21 mouse cellular contexts compared by ENCODE assay signal in the genomic region with DNA sequence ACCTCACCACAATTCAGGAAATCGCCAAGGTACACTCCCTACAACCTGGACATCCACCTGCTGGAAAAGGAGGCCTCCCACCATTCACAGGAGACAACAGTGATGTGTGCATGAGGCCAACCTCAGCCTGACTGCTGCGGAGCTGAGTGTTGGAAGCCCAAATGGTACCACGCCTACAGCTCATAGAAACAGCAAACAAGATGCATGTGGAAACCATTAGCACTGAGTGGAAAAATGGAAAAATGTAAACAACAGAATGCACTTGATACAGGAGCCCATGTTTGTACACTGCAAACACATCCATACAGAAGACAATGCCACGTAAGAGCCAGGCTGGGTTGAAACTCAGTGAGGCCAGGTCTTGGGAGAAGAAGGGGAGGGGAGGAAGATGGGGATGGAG. TPM values are rescaled to one million over a fixed set of nuclear protein-coding genes. Genes with fewer than 3 reads are reported as not detected.
DNase-seq lines count a peak whose midpoint lies in the region; ATAC-seq and TF ChIP-seq lines count a peak whose summit lies in the region.
"Had no signal": no experiment of that assay in that cellular context is flagged by ENCODE, and none has a peak within 500 bp of the region (broad histone marks: within the 10 kb centered on the region; RNA-seq: fewer than 3 reads in every experiment).

No protein-coding gene starts in this region.

- H3K9ac ChIP-seq in embryonic facial prominence, embryonic 12.5 days = no peak overlapping the region
- H3K9ac ChIP-seq in lung, embryonic 14.5 days = no peak overlapping the region
- peak overlapping the region; percentile 64; the same call in 1 of the 2 replicates for H3K9ac ChIP-seq in MEL (ENCODE audit: control insufficient read depth, low read depth, low read length, poor library complexity, severe bottlenecking)
- H3K9ac ChIP-seq in liver, embryonic 14.5 days (replicated peaks) = peak overlapping the region; percentile 6; the same call in 1 of the 2 replicates

- H3K9me3 ChIP-seq in embryonic facial prominence, embryonic 12.5 days = no peaks in the 10 kb centered on the region
- H3K9me3 ChIP-seq in embryonic facial prominence, embryonic 10.5 days = no peaks in the 10 kb centered on the region
- no peaks in the 10 kb centered on the region for H3K9me3 ChIP-seq in lung, embryonic 14.5 days (ENCODE audit: low read depth, low read length)
- no peaks in the 10 kb centered on the region for H3K9me3 ChIP-seq in MEL (replicated peaks; ENCODE audit: insufficient read depth, low read length)
- H3K9me3 ChIP-seq in liver, embryonic 14.5 days (ENCODE audit: control insufficient read depth, low read length) = no peaks in the 10 kb centered on the region
- H3K9me3 ChIP-seq: midbrain, embryonic 15.5 days had no signal

- no peak for TF ChIP-seq RAD21 in MEL (IDR thresholded peaks at IDR 0.05; ENCODE audit: low read depth, low read length)

- H3K36me3 ChIP-seq in embryonic facial prominence, embryonic 12.5 days = peaks cover 13% of the 10 kb centered on the region
- peaks cover 22% of the 10 kb centered on the region for H3K36me3 ChIP-seq in embryonic facial prominence, embryonic 10.5 days (replicated peaks)
- peaks cover 15% of the 10 kb centered on the region for H3K36me3 ChIP-seq in lung, embryonic 14.5 days (ENCODE audit: insufficient read depth)
- peaks cover 0 to 41% of the 10 kb centered on the region in 2 experiments; a peak in 2 of 4 replicates for H3K36me3 ChIP-seq in MEL (ENCODE audit: control insufficient read depth in 1 of 2, insufficient read depth in 2 of 2, low read length in 2 of 2)
- H3K36me3 ChIP-seq in liver, embryonic 14.5 days (replicated peaks; ENCODE audit: control insufficient read depth, insufficient read depth, low read depth) = peaks cover 13% of the 10 kb centered on the region
- H3K36me3 ChIP-seq: midbrain, embryonic 15.5 days had no signal

- TF ChIP-seq EP300 in MEL (IDR thresholded peaks at IDR 0.05; ENCODE audit: low read depth in 1 of 2, low read length in 2 of 2) = no peak
- no peak for TF ChIP-seq EP300 in liver, embryonic 14.5 days (IDR thresholded peaks at IDR 0.05; ENCODE audit: low read depth)

- 0 out of 2 replicates have a peak overlapping the region, but pooled peaks have one; percentile 38 for H3K27ac ChIP-seq in embryonic facial prominence, embryonic 12.5 days
- no peak overlapping the region for H3K27ac ChIP-seq in embryonic facial prominence, embryonic 10.5 days (replicated peaks)
- no peak overlapping the region for H3K27ac ChIP-seq in lung, embryonic 14.5 days (ENCODE audit: low read depth)
- H3K27ac ChIP-seq in MEL (ENCODE audit: control insufficient read depth, low read depth, low read length) = peak overlapping the region; percentile 95
- H3K27ac ChIP-seq in liver, embryonic 14.5 days = peak overlapping the region; percentile 22

- no peak overlapping the region for H3K4me2 ChIP-seq in embryonic facial prominence, embryonic 12.5 days (replicated peaks)
- H3K4me2 ChIP-seq in lung, embryonic 14.5 days = peak overlapping the region; percentile 55; the same call in 1 of the 2 replicates
- peak overlapping the region; percentile 66; the same call in 1 of the 2 replicates for H3K4me2 ChIP-seq in liver, embryonic 14.5 days (ENCODE audit: low read depth)

- H3K79me2 ChIP-seq in MEL (ENCODE audit: control insufficient read depth, insufficient read depth, low read length, poor library complexity) = peaks cover 7% of the 10 kb centered on the region

- TF ChIP-seq CTCF in lung, embryonic 14.5 days (IDR thresholded peaks at IDR 0.05; ENCODE audit: low read depth) = no peak
- no peak for TF ChIP-seq CTCF in MEL (IDR thresholded peaks at IDR 0.05 in 2 of 3, conservative IDR thresholded peaks at IDR 0.05 in 1 of 3; ENCODE audit: control insufficient read depth in 1 of 3, insufficient read depth in 1 of 3, low read depth in 2 of 3, low read length in 3 of 3, poor library complexity in 1 of 3, severe bottlenecking in 1 of 3)
- no peak for TF ChIP-seq CTCF in liver, embryonic 14.5 days (IDR thresholded peaks at IDR 0.05; ENCODE audit: low read depth)

- H3K4me3 ChIP-seq in embryonic facial prominence, embryonic 12.5 days = no peak overlapping the region
- no peak overlapping the region for H3K4me3 ChIP-seq in embryonic facial prominence, embryonic 10.5 days
- H3K4me3 ChIP-seq in lung, embryonic 14.5 days (ENCODE audit: low read depth, low read length) = no peak overlapping the region
- no peak overlapping the region for H3K4me3 ChIP-seq in MEL (ENCODE audit: control insufficient read depth in 1 of 2, insufficient read depth in 1 of 2, low read depth in 2 of 2, low read length in 2 of 2)
- H3K4me3 ChIP-seq in liver, embryonic 14.5 days (ENCODE audit: insufficient read depth in 1 of 2, low read depth in 2 of 2, low read length in 2 of 2) = no peak overlapping the region

- DNase-seq in embryonic facial prominence, embryonic 10.5 days (ENCODE audit: low spot score) = no peak
- DNase-seq in lung, embryonic 14.5 days = no peak
- DNase-seq in lung, postnatal 36 days = no peak
- peak; percentile 30 for DNase-seq in MEL (ENCODE audit: low read depth, low spot score)
- DNase-seq in liver, embryonic 14.5 days (ENCODE audit: low read depth in 3 of 3, low spot score in 3 of 3) = no peak
- no peak for DNase-seq in urinary bladder, adult 18-20 months (ENCODE audit: low spot score in 2 of 2)
- DNase-seq in right cerebral cortex, postnatal 14 days = no peak
- DNase-seq: adrenal gland, postnatal 36 days; cerebellum, postnatal 14 days; heart, postnatal 4 days; kidney, adult 8-10 months; kidney, postnatal 36 days had no signal

- no peak for ATAC-seq in embryonic facial prominence, embryonic 12.5 days (ENCODE audit: insufficient number of reproducible peaks, insufficient read depth, low FRiP score, low TSS enrichment)
- ATAC-seq in lung, embryonic 14.5 days (ENCODE audit: insufficient read depth) = no peak
- no peak for ATAC-seq in liver, embryonic 14.5 days (ENCODE audit: insufficient read depth)
- ATAC-seq: forebrain, postnatal 0 days; Patski had no signal

- peaks cover 18% of the 10 kb centered on the region for H3K4me1 ChIP-seq in embryonic facial prominence, embryonic 12.5 days
- H3K4me1 ChIP-seq in embryonic facial prominence, embryonic 10.5 days = peaks cover 43% of the 10 kb centered on the region
- peaks cover 13% of the 10 kb centered on the region for H3K4me1 ChIP-seq in lung, embryonic 14.5 days (ENCODE audit: insufficient read depth)
- peaks cover 25 to 27% of the 10 kb centered on the region in 2 experiments for H3K4me1 ChIP-seq in MEL (ENCODE audit: control insufficient read depth in 1 of 2, insufficient read depth in 2 of 2, low read length in 2 of 2)
- peaks cover 50 to 53% of the 10 kb centered on the region in 2 experiments for H3K4me1 ChIP-seq in liver, embryonic 14.5 days (replicated peaks; ENCODE audit: control insufficient read depth in 2 of 2, insufficient read depth in 2 of 2, low read length in 1 of 2)

- 68% methylated on average over 4 of the region's 4 CpGs for WGBS in embryonic facial prominence, embryonic 12.5 days
- 77% methylated on average over 4 of the region's 4 CpGs for whole genome bisulfite sequencing in embryonic facial prominence, embryonic 10.5 days
- 68% methylated on average over 4 of the region's 4 CpGs for WGBS in lung, embryonic 14.5 days
- WGBS in liver, embryonic 14.5 days (ENCODE audit: insufficient replicate concordance) = 76% methylated on average over 4 of the region's 4 CpGs

- no peak for TF ChIP-seq POLR2A in MEL (IDR thresholded peaks at IDR 0.05; ENCODE audit: control insufficient read depth in 1 of 2, insufficient read depth in 1 of 2, low read depth in 1 of 2, low read length in 2 of 2, poor library complexity in 1 of 2)

- H3K27me3 ChIP-seq in embryonic facial prominence, embryonic 12.5 days = no peaks in the 10 kb centered on the region
- no peaks in the 10 kb centered on the region for H3K27me3 ChIP-seq in embryonic facial prominence, embryonic 10.5 days (replicated peaks; ENCODE audit: low read depth, poor library complexity, severe bottlenecking)
- no peaks in the 10 kb centered on the region for H3K27me3 ChIP-seq in lung, embryonic 14.5 days (ENCODE audit: insufficient read depth, low read length)
- H3K27me3 ChIP-seq in MEL (ENCODE audit: control insufficient read depth in 1 of 2, insufficient read depth in 2 of 2, low read length in 2 of 2) = no peaks in the 10 kb centered on the region
- no peaks in the 10 kb centered on the region for H3K27me3 ChIP-seq in liver, embryonic 14.5 days (ENCODE audit: control insufficient read depth, insufficient read depth, low read length)
- H3K27me3 ChIP-seq: midbrain, embryonic 15.5 days; Patski had no signal

RNA-seq across cellular contexts. Expression of gene Aip, which starts 1.2 kb away (rescaled TPM):
- 85.2 and 90.8 TPM in 2 replicates for polyA plus RNA-seq in embryonic facial prominence, embryonic 12.5 days (2016; fragmentation: Nextera tagmentation; extraction: Ambion mirVana)
- 70.9 and 71.1 TPM in 2 replicates for polyA plus RNA-seq in embryonic facial prominence, embryonic 10.5 days (2016; fragmentation: Nextera tagmentation; extraction: Ambion mirVana)
- polyA plus RNA-seq in lung, embryonic 14.5 days (2014; fragmentation: Nextera tagmentation; extraction: Ambion mirVana) = 93.5 and 94.5 TPM in 2 replicates
- total RNA-seq in MEL (2012; rRNA removed) = 37.8 and 40.0 TPM in 2 replicates
- 100 to 1,000 TPM in 1 of 2 experiments, not detected in 1; 101 TPM for polyA plus RNA-seq in MEL (2012; ENCODE audit: insufficient read depth in 1 of 2, insufficient read length in 2 of 2, low read depth in 1 of 2, low replicate concordance in 2 of 2, missing spikeins in 1 of 2)
- polyA plus RNA-seq in liver, embryonic 14.5 days (2012; rRNA removed) = 28.8 and 33.2 TPM in 2 replicates
- polyA plus RNA-seq in liver, embryonic 14.5 days (2014; fragmentation: Nextera tagmentation; extraction: Ambion mirVana) = 29.4 TPM in 2 replicates

RNA-seq across cellular contexts. Expression of gene Gpr152, which starts 15.2 kb away (rescaled TPM):
- polyA plus RNA-seq in embryonic facial prominence, embryonic 12.5 days (2016; fragmentation: Nextera tagmentation; extraction: Ambion mirVana) = not detected in 2 replicates
- not detected in 2 replicates for polyA plus RNA-seq in embryonic facial prominence, embryonic 10.5 days (2016; fragmentation: Nextera tagmentation; extraction: Ambion mirVana)
- not detected in 2 replicates for polyA plus RNA-seq in lung, embryonic 14.5 days (2014; fragmentation: Nextera tagmentation; extraction: Ambion mirVana)
- total RNA-seq in MEL (2012; rRNA removed) = not detected in 2 replicates
- polyA plus RNA-seq in MEL (2012; ENCODE audit: insufficient read depth in 1 of 2, insufficient read length in 2 of 2, low read depth in 1 of 2, low replicate concordance in 2 of 2, missing spikeins in 1 of 2) = under 1 TPM in 1 of 2 experiments, not detected in 1; 0.03 TPM
- not detected in 2 replicates for polyA plus RNA-seq in liver, embryonic 14.5 days (2012; rRNA removed)
- not detected in 2 replicates for polyA plus RNA-seq in liver, embryonic 14.5 days (2014; fragmentation: Nextera tagmentation; extraction: Ambion mirVana)
- total RNA-seq: gastrocnemius, adult 18-20 months; layer of hippocampus, postnatal 14 days; left cerebral cortex, postnatal 10 days; liver, adult 2 months had no signal
- polyA plus RNA-seq: forebrain, postnatal 0 days; heart, embryonic 14.5 days; Patski had no signal

RNA-seq across cellular contexts. Expression of gene Cabp4, which starts 19.4 kb away (rescaled TPM):
- polyA plus RNA-seq in embryonic facial prominence, embryonic 12.5 days (2016; fragmentation: Nextera tagmentation; extraction: Ambion mirVana) = not detected in 2 replicates
- polyA plus RNA-seq in embryonic facial prominence, embryonic 10.5 days (2016; fragmentation: Nextera tagmentation; extraction: Ambion mirVana) = 0.14 TPM in 1 of 2 replicates, not detected in the other
- polyA plus RNA-seq in lung, embryonic 14.5 days (2014; fragmentation: Nextera tagmentation; extraction: Ambion mirVana) = 0.09 TPM in 1 of 2 replicates, not detected in the other
- 0.08 and 0.13 TPM in 2 replicates for total RNA-seq in MEL (2012; rRNA removed)
- polyA plus RNA-seq in MEL (2012; ENCODE audit: insufficient read depth in 1 of 2, insufficient read length in 2 of 2, low read depth in 1 of 2, low replicate concordance in 2 of 2, missing spikeins in 1 of 2) = under 1 TPM in 1 of 2 experiments, not detected in 1; 0.24 TPM
- 0.03 and 0.15 TPM in 2 replicates for polyA plus RNA-seq in liver, embryonic 14.5 days (2012; rRNA removed)
- not detected in 2 replicates for polyA plus RNA-seq in liver, embryonic 14.5 days (2014; fragmentation: Nextera tagmentation; extraction: Ambion mirVana)
- total RNA-seq: forebrain, postnatal 0 days; gastrocnemius, adult 18-20 months; layer of hippocampus, postnatal 14 days had no signal
- polyA plus RNA-seq: heart, embryonic 14.5 days; liver, adult 2 months had no signal

RNA-seq across cellular contexts. Expression of gene Coro1b, which starts 24.0 kb away (rescaled TPM):
- 128 and 135 TPM in 2 replicates for polyA plus RNA-seq in embryonic facial prominence, embryonic 12.5 days (2016; fragmentation: Nextera tagmentation; extraction: Ambion mirVana)
- polyA plus RNA-seq in embryonic facial prominence, embryonic 10.5 days (2016; fragmentation: Nextera tagmentation; extraction: Ambion mirVana) = 130 and 134 TPM in 2 replicates
- 134 and 148 TPM in 2 replicates for polyA plus RNA-seq in lung, embryonic 14.5 days (2014; fragmentation: Nextera tagmentation; extraction: Ambion mirVana)
- 54.1 and 55.5 TPM in 2 replicates for total RNA-seq in MEL (2012; rRNA removed)
- polyA plus RNA-seq in MEL (2012; ENCODE audit: insufficient read depth in 1 of 2, insufficient read length in 2 of 2, low read depth in 1 of 2, low replicate concordance in 2 of 2, missing spikeins in 1 of 2) = 100 to 1,000 TPM in 1 of 2 experiments, not detected in 1; 111 TPM
- 57.5 and 59.2 TPM in 2 replicates for polyA plus RNA-seq in liver, embryonic 14.5 days (2012; rRNA removed)
- polyA plus RNA-seq in liver, embryonic 14.5 days (2014; fragmentation: Nextera tagmentation; extraction: Ambion mirVana) = 57.5 and 62.2 TPM in 2 replicates

RNA-seq across cellular contexts. Expression of gene Pitpnm1, which starts 24.6 kb away (rescaled TPM):
- polyA plus RNA-seq in embryonic facial prominence, embryonic 12.5 days (2016; fragmentation: Nextera tagmentation; extraction: Ambion mirVana) = 8.9 and 10.9 TPM in 2 replicates
- 9.9 and 11.0 TPM in 2 replicates for polyA plus RNA-seq in embryonic facial prominence, embryonic 10.5 days (2016; fragmentation: Nextera tagmentation; extraction: Ambion mirVana)
- polyA plus RNA-seq in lung, embryonic 14.5 days (2014; fragmentation: Nextera tagmentation; extraction: Ambion mirVana) = 5.5 and 7.3 TPM in 2 replicates
- 18.4 and 25.3 TPM in 2 replicates for total RNA-seq in MEL (2012; rRNA removed)
- polyA plus RNA-seq in MEL (2012; ENCODE audit: insufficient read depth in 1 of 2, insufficient read length in 2 of 2, low read depth in 1 of 2, low replicate concordance in 2 of 2, missing spikeins in 1 of 2) = 10 to 100 TPM in 1 of 2 experiments, not detected in 1; 51.2 TPM
- polyA plus RNA-seq in liver, embryonic 14.5 days (2012; rRNA removed) = 6.1 and 7.1 TPM in 2 replicates
- polyA plus RNA-seq in liver, embryonic 14.5 days (2014; fragmentation: Nextera tagmentation; extraction: Ambion mirVana) = 3.4 TPM in 2 replicates

Comparison
In these comparisons a context has a peak if more than half of its experiments do, and no peak if none do; other contexts are left out.
1. H3K27ac ChIP-seq: peak in embryonic facial prominence, embryonic 12.5 days (single experiment), MEL (single experiment) and liver, embryonic 14.5 days (single experiment); none in embryonic facial prominence, embryonic 10.5 days (single experiment) and lung, embryonic 14.5 days (single experiment).
2. H3K9ac ChIP-seq: peak in MEL (single experiment) and liver, embryonic 14.5 days (single experiment); none in embryonic facial prominence, embryonic 12.5 days (single experiment) and lung, embryonic 14.5 days (single experiment).